Mouse (Mus musculus) central nervous system, embryonic 11.5 days (tissue): Measurements from ENCODE around the gene Akap12. TPM values are rescaled to one million over a fixed set of nuclear protein-coding genes. Genes with fewer than 3 reads are reported as not detected.

Experiments used
- polyA plus RNA-seq: library from polyadenylated mRNA; depleted of rRNA; stranded (reverse); fragments of >200 nt; gene quantifications from 2 replicates; pipeline ENCODE4 v1.2.3, GENCODE M21; 2012; rRNA removed

Akap12 gene
- polyA plus RNA-seq = 44.5 and 78.0 TPM in 2 replicates

GRCm38 (mm10) chr10:4266041-4266930 lies at the start of gene Akap12:
Gene Akap12, plus strand, starts transcription at chr10:4266380.

GRCm38 (mm10) chr10:4387701-4388383 lies 121.7 kb downstream of the Akap12 start, which contains the start of gene Zbtb2:
Gene Zbtb2, minus strand, starts transcription at chr10:4388108.

Other genes with a start within 250 kb of the Akap12 start
- gene Zbtb2, start 121.7 kb downstream of the Akap12 start, polyA plus RNA-seq = 12.4 and 16.5 TPM in 2 replicates
- gene Rmnd1, start 166.0 kb downstream of the Akap12 start, polyA plus RNA-seq = 46.2 and 57.8 TPM in 2 replicates
- 20.4 and 27.0 TPM in 2 replicates for gene Armt1, start 166.1 kb downstream of the Akap12 start, polyA plus RNA-seq
- gene Ccdc170, start 216.1 kb downstream of the Akap12 start, polyA plus RNA-seq = 0.14 and 0.20 TPM in 2 replicates